Mouse (Mus musculus) frontal cortex, adult (tissue): ENCODE results near the gene Chn2.
"Not testable (repeated sequence)": the region's sequence is repeated elsewhere in the genome, so short reads cannot be mapped to it uniquely, and the experiment has no call there.

Experiments used
- ATAC-seq: cut with Nextera tagmentation; 2 replicates; pipeline ENCODE4 v1.9.2; 2017; ENCODE audit warnings: mild to moderate bottlenecking, moderate library complexity, mixed read lengths; ENCODE audit not compliant: low TSS enrichment

Gene Chn2

GRCm38 (mm10) chr6:54150821-54151220, 111.5 kb downstream of the Chn2 start:
- no peak for ATAC-seq

GRCm38 (mm10) chr6:54151443-54152241, 112.3 kb downstream of the Chn2 start:
- no peak for ATAC-seq

GRCm38 (mm10) chr6:54157097-54157496, 117.7 kb downstream of the Chn2 start:
- peak; percentile 56 for ATAC-seq

GRCm38 (mm10) chr6:54158317-54158716, 119.0 kb downstream of the Chn2 start:
- no peak for ATAC-seq

- ATAC-seq, result 0 out of 2 replicates have a peak, but pooled peaks have one; percentile 7
These were observed 121.3 kb downstream of the Chn2 start for GRCm38 (mm10) chr6:54160677-54161076.

- no peak for ATAC-seq
These were observed 121.9 kb downstream of the Chn2 start for GRCm38 (mm10) chr6:54161246-54161645.

GRCm38 (mm10) chr6:54162321-54162720, 123.0 kb downstream of the Chn2 start:
- no peak for ATAC-seq

GRCm38 (mm10) chr6:54162786-54163185, 123.4 kb downstream of the Chn2 start:
- no peak for ATAC-seq

GRCm38 (mm10) chr6:54163702-54164101, 124.3 kb downstream of the Chn2 start:
- ATAC-seq, result no peak

- 0 out of 2 replicates have a peak, but pooled peaks have one; percentile 47 for ATAC-seq
These were observed 125.4 kb downstream of the Chn2 start for GRCm38 (mm10) chr6:54164777-54165176.

- no peak for ATAC-seq
These were observed 125.9 kb downstream of the Chn2 start for GRCm38 (mm10) chr6:54165246-54165645.

- ATAC-seq, result no peak
These were observed 126.5 kb downstream of the Chn2 start for GRCm38 (mm10) chr6:54165863-54166262.

- ATAC-seq, result no peak
These were observed 127.7 kb downstream of the Chn2 start for GRCm38 (mm10) chr6:54166991-54167546.

- no peak for ATAC-seq
These were observed 131.0 kb downstream of the Chn2 start for GRCm38 (mm10) chr6:54170286-54170894.

GRCm38 (mm10) chr6:54171385-54171784, 132.0 kb downstream of the Chn2 start:
- no peak for ATAC-seq

GRCm38 (mm10) chr6:54175473-54176215, 136.3 kb downstream of the Chn2 start:
- no peak for ATAC-seq

- ATAC-seq, result not testable (repeated sequence)
These were observed 137.7 kb downstream of the Chn2 start for GRCm38 (mm10) chr6:54177081-54177480.

GRCm38 (mm10) chr6:54179056-54179873, 139.9 kb downstream of the Chn2 start:
- ATAC-seq, result no peak

- ATAC-seq, result no peak
These were observed 140.5 kb downstream of the Chn2 start for GRCm38 (mm10) chr6:54179874-54180212.

GRCm38 (mm10) chr6:54183825-54184578, 144.6 kb downstream of the Chn2 start:
- peak; percentile 97 for ATAC-seq
